Mouse (Mus musculus) forebrain, embryonic 16.5 days (tissue): ENCODE results near the gene Gm21677. TPM values are rescaled to one million over a fixed set of nuclear protein-coding genes. Genes with fewer than 3 reads are reported as not detected.
"Not testable (repeated sequence)": the region's sequence is repeated elsewhere in the genome, so short reads cannot be mapped to it uniquely, and the experiment has no call there.

ENCODE experiments used
- ATAC-seq: fragments of 200-750 bp; cut with Nextera tagmentation; 2 replicates; pipeline ENCODE4 v1.8.0; 2017; ENCODE audit warnings: mild to moderate bottlenecking, moderate library complexity
- H3K27ac ChIP-seq: fragments of 300-500 bp; sonication (generic); 2 replicates; pipeline ENCODE4 v1.5.1; 2014; ENCODE audit warnings: low read length, control low read depth
- H3K27me3 ChIP-seq: fragments of 300-500 bp; sonication (generic); replicated peaks from 2 replicates; pipeline ENCODE4 v1.6.1; 2014; ENCODE audit warnings: low read length; ENCODE audit not compliant: control insufficient read depth, insufficient read depth
- H3K36me3 ChIP-seq: fragments of 300-500 bp; sonication (generic); 2 replicates; pipeline ENCODE4 v1.6.1; 2014; ENCODE audit not compliant: control insufficient read depth, insufficient read depth
- H3K4me1 ChIP-seq: fragments of 300-500 bp; sonication (generic); replicated peaks from 2 replicates; pipeline ENCODE4 v1.6.1; 2014; ENCODE audit warnings: low read length; ENCODE audit not compliant: control insufficient read depth, insufficient read depth
- H3K4me2 ChIP-seq: fragments of 300-500 bp; sonication (generic); 2 replicates; pipeline ENCODE4 v1.6.1; 2014; ENCODE audit warnings: mild to moderate bottlenecking, low read length, control low read depth
- H3K4me3 ChIP-seq: fragments of 300-500 bp; sonication (generic); replicated peaks from 2 replicates; pipeline ENCODE4 v1.5.1; 2014; ENCODE audit warnings: mild to moderate bottlenecking, low read length, control low read depth
- H3K9ac ChIP-seq: fragments of 300-500 bp; sonication (generic); replicated peaks from 2 replicates; pipeline ENCODE4 v1.6.1; 2014; ENCODE audit warnings: low read depth, low read length, control low read depth
- H3K9me3 ChIP-seq: fragments of 300-500 bp; sonication (generic); 2 replicates; pipeline ENCODE4 v1.6.1; 2016; ENCODE audit warnings: low read length; ENCODE audit not compliant: control insufficient read depth
- WGBS: fragments of 180-500 bp; shearing (Covaris S2); extraction: QIAGEN DNeasy Blood & Tissue Kit; methylation state at CpG from one replicate; pipeline ENCODE4 v1.1.7; 2014; 5-methylcytosine and 5-hydroxymethylcytosine counted together
- polyA plus RNA-seq: library from polyadenylated mRNA; unstranded; fragments of >200 nt; fragmentation: Nextera tagmentation; extraction: Ambion mirVana; gene quantifications from 2 replicates; pipeline ENCODE4 v1.2.1, GENCODE M21; 2015

The Gm21677 gene
- not detected in 2 replicates for polyA plus RNA-seq

GRCm38 (mm10) chrY:3306349-3306748 lies at the start of gene Gm21677:
Gene Gm21677, minus strand, starts transcription at chrY:3306449.
- not testable (repeated sequence) for H3K9ac ChIP-seq, H3K4me3 ChIP-seq, H3K27ac ChIP-seq, H3K4me2 ChIP-seq, H3K36me3 ChIP-seq, H3K9me3 ChIP-seq, H3K4me1 ChIP-seq, H3K27me3 ChIP-seq, ATAC-seq
- no CpG with 5 or more reads among the region's 9 CpGs for WGBS

GRCm38 (mm10) chrY:3345229-3345628 lies 39.0 kb upstream of the Gm21677 start, which contains the start of gene Gm21693:
Gene Gm21693, minus strand, starts transcription at chrY:3345329.
- ATAC-seq, H3K9me3 ChIP-seq: not testable (repeated sequence)
- WGBS = no CpG with 5 or more reads among the region's 9 CpGs

GRCm38 (mm10) chrY:3340661-3341060 lies 34.4 kb upstream of the Gm21677 start:
- not testable (repeated sequence) for H3K27ac ChIP-seq, H3K9ac ChIP-seq, H3K9me3 ChIP-seq, ATAC-seq, H3K4me2 ChIP-seq, H3K4me3 ChIP-seq, H3K36me3 ChIP-seq, H3K27me3 ChIP-seq, H3K4me1 ChIP-seq
- WGBS = no CpG with 5 or more reads among the region's 11 CpGs

More at GRCm38 (mm10) chrY:3345229-3345628, 39.0 kb upstream of the Gm21677 start, which contains the start of gene Gm21693:
- H3K27ac ChIP-seq, H3K4me3 ChIP-seq, H3K9ac ChIP-seq, H3K4me2 ChIP-seq, H3K27me3 ChIP-seq, H3K36me3 ChIP-seq, H3K4me1 ChIP-seq: not testable (repeated sequence)

Other genes starting within 250 kb of the Gm21677 start
- not detected in 2 replicates for gene Gm21693, start 38.9 kb upstream of the Gm21677 start, polyA plus RNA-seq
- not detected in 2 replicates for gene Gm21704, start 103.7 kb upstream of the Gm21677 start, polyA plus RNA-seq
- gene Gm21708, start 103.7 kb upstream of the Gm21677 start, polyA plus RNA-seq = not detected in 2 replicates